ENCODE assay signal across 8 mouse cellular contexts in the genomic region with DNA sequence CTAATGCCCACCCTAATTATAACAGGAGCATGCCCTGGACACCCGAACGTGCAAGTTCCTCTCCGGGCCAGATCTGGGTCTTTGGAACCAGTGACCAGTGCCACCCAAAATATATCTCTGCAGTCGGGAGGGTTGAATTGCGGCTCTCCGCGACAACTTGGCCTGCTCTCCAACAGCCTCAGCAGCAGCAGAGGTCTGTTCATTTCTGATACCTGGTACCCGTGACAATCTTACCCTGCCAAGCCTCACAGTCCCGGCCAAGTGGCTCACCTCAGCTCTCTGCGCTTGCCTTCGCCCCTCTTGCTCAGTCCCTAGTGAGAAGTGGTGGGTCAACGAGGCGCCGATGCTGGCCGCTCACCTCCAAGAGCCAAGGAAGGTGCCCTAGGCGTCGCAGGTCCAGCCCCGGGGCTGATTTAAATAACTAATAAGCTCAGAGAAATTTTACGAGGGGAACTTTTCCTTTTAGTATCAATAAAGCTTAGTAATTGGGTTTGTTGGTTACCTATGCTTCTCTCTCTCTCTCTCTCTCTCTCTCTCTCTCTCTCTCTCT. TPM values are rescaled to one million over a fixed set of nuclear protein-coding genes. Genes with fewer than 3 reads are reported as not detected.
A peak's percentile ranks its signal among the peaks of the same experiment; 100 is the strongest.
DNase-seq lines count a peak whose midpoint lies in the region; ATAC-seq and TF ChIP-seq lines count a peak whose summit lies in the region.

A gene (minus strand): TSS at position 500 of the 550 bp plus-strand sequence.

- DNase-seq in heart, embryonic 10.5 days (ENCODE audit: low spot score), result peak; percentile 75
- DNase-seq in heart, postnatal 25 days (ENCODE audit: low spot score), result no peak
- no peak for DNase-seq in forebrain, embryonic 14.5 days (ENCODE audit: low spot score)
- DNase-seq in left cerebral cortex, postnatal 25 days (ENCODE audit: low spot score in 2 of 2), result peak in 1 of 2 experiments; percentile 20
- no peak for DNase-seq in adrenal gland, adult 18-20 months (ENCODE audit: low spot score in 2 of 2)
- DNase-seq in urinary bladder, postnatal 10 days (ENCODE audit: low spot score), result no peak

- H3K9me3 ChIP-seq in heart, embryonic 10.5 days, result no peaks in the 10 kb centered on the region
- no peaks in the 10 kb centered on the region for H3K9me3 ChIP-seq in E14TG2a.4 (ENCODE audit: low read length)
- H3K9me3 ChIP-seq in forebrain, embryonic 14.5 days (replicated peaks; ENCODE audit: control insufficient read depth, low read length), result no peaks in the 10 kb centered on the region
- no peaks in the 10 kb centered on the region for H3K9me3 ChIP-seq in stomach, embryonic 16.5 days (replicated peaks; ENCODE audit: control insufficient read depth, low read length)

- peak within 1 kb of the TSS; percentile 55 for H3K4me2 ChIP-seq in forebrain, embryonic 14.5 days (ENCODE audit: low read length)
- H3K4me2 ChIP-seq in stomach, embryonic 16.5 days (ENCODE audit: low read depth, low read length), result peak within 1 kb of the TSS; percentile 37

- H3K27me3 ChIP-seq in heart, embryonic 10.5 days (ENCODE audit: insufficient read depth, poor library complexity, severe bottlenecking), result peaks cover 77% of the 10 kb centered on the region
- H3K27me3 ChIP-seq in E14TG2a.4 (ENCODE audit: insufficient read depth, low read length), result peaks cover 82% of the 10 kb centered on the region
- peaks cover 67% of the 10 kb centered on the region for H3K27me3 ChIP-seq in forebrain, embryonic 14.5 days (replicated peaks; ENCODE audit: control insufficient read depth, insufficient read depth, low read length)
- H3K27me3 ChIP-seq in stomach, embryonic 16.5 days (ENCODE audit: control insufficient read depth, insufficient read depth, low read length), result peaks cover 69% of the 10 kb centered on the region

- H3K36me3 ChIP-seq in heart, embryonic 10.5 days, result no peaks in the 10 kb centered on the region
- H3K36me3 ChIP-seq in E14TG2a.4 (ENCODE audit: insufficient read depth, low read length), result no peaks in the 10 kb centered on the region
- no peaks in the 10 kb centered on the region for H3K36me3 ChIP-seq in forebrain, embryonic 14.5 days (ENCODE audit: control insufficient read depth, insufficient read depth, low read length)
- no peaks in the 10 kb centered on the region for H3K36me3 ChIP-seq in stomach, embryonic 16.5 days (ENCODE audit: control insufficient read depth, insufficient read depth, low read length)

- H3K27ac ChIP-seq in heart, embryonic 10.5 days, result no peak within 1 kb of the TSS
- H3K27ac ChIP-seq in forebrain, embryonic 14.5 days (ENCODE audit: low read depth, low read length), result no peak within 1 kb of the TSS
- H3K27ac ChIP-seq in stomach, embryonic 16.5 days (ENCODE audit: low read length), result no peak within 1 kb of the TSS

- peak within 1 kb of the TSS; percentile 50 for H3K4me3 ChIP-seq in heart, embryonic 10.5 days
- peak within 1 kb of the TSS; percentile 66 for H3K4me3 ChIP-seq in E14TG2a.4 (replicated peaks; ENCODE audit: low read length)
- peak within 1 kb of the TSS; percentile 30 for H3K4me3 ChIP-seq in forebrain, embryonic 14.5 days (ENCODE audit: low read depth, low read length)
- peak within 1 kb of the TSS; percentile 36 for H3K4me3 ChIP-seq in stomach, embryonic 16.5 days (replicated peaks; ENCODE audit: low read length)

- no peak for ATAC-seq in forebrain, embryonic 14.5 days
- no peak for ATAC-seq in stomach, embryonic 16.5 days (ENCODE audit: insufficient read depth, low FRiP score)

- peaks cover 30% of the 10 kb centered on the region for H3K4me1 ChIP-seq in heart, embryonic 10.5 days
- H3K4me1 ChIP-seq in E14TG2a.4 (replicated peaks; ENCODE audit: low read depth, low read length), result peaks cover 46% of the 10 kb centered on the region
- H3K4me1 ChIP-seq in forebrain, embryonic 14.5 days (ENCODE audit: control insufficient read depth, insufficient read depth, low read length), result peaks cover 13% of the 10 kb centered on the region; the same call in 1 of the 2 replicates
- peaks cover 8% of the 10 kb centered on the region; the same call in 1 of the 2 replicates for H3K4me1 ChIP-seq in stomach, embryonic 16.5 days (ENCODE audit: control insufficient read depth, insufficient read depth, low read length)

- 0% methylated on average over 19 of the region's 19 CpGs for WGBS in heart, embryonic 10.5 days
- WGBS in forebrain, embryonic 14.5 days, result under 1% methylated on average over 19 of the region's 19 CpGs
- WGBS in stomach, embryonic 16.5 days, result 3% methylated on average over 19 of the region's 19 CpGs

- intact Hi-C loops in heart, postnatal 25 days (cut with DNase I), result loop anchor here (5.0 kb wide), 1 partner anchor 1086 kb away; no protein-coding TSS in a partner anchor
- intact Hi-C loops in left cerebral cortex, postnatal 25 days (cut with DNase I), result loop anchor here (5.0 kb wide), 1 partner anchor 229 kb away; no protein-coding TSS in a partner anchor

- peak within 1 kb of the TSS; percentile 25 for H3K9ac ChIP-seq in forebrain, embryonic 14.5 days (ENCODE audit: low read length)
- H3K9ac ChIP-seq in stomach, embryonic 16.5 days (ENCODE audit: low read length), result no peak within 1 kb of the TSS

- TF ChIP-seq CTCF in E14TG2a.4 (conservative IDR thresholded peaks at IDR 0.05; ENCODE audit: low read length), result no peak

RNA-seq across cellular contexts. Expression of the gene that starts here (rescaled TPM):
- 0.32 and 1.7 TPM in 2 replicates for polyA plus RNA-seq in heart, embryonic 10.5 days (2016; fragmentation: Nextera tagmentation; extraction: Ambion mirVana)
- under 1 TPM; 0.34 to 0.39 TPM for total RNA-seq in heart, postnatal 25 days (2021)
- 20.1 and 40.6 TPM in 2 replicates for polyA plus RNA-seq in forebrain, embryonic 14.5 days (2014; fragmentation: Nextera tagmentation; extraction: Ambion mirVana)
- 10 to 100 TPM; 79.0 to 85.6 TPM for total RNA-seq in left cerebral cortex, postnatal 25 days (2021)
- polyA plus RNA-seq in stomach, embryonic 16.5 days (2015; fragmentation: Nextera tagmentation; extraction: Ambion mirVana), result 0.31 and 0.32 TPM in 2 replicates
- total RNA-seq in adrenal gland, adult 18-20 months (2021), result 1 to 10 TPM; 1.5 to 4.2 TPM

Comparison
In these comparisons a context has a peak if more than half of its experiments do, and no peak if none do; other contexts are left out.
1. RNA of the gene that starts here (total RNA-seq): 79.0 to 85.6 TPM in left cerebral cortex, postnatal 25 days; 1.5 to 4.2 TPM in adrenal gland, adult 18-20 months and 0.34 to 0.39 TPM in heart, postnatal 25 days; every median in the first group is over 10 times any median in the second.
2. Peak in every context shown above with its lines, with median percentiles within 50 percentile points of each other: H3K4me3 ChIP-seq.